Mouse (Mus musculus): ENCODE data around the gene Fgf8. TPM values are rescaled to one million over a fixed set of nuclear protein-coding genes. Genes with fewer than 3 reads are reported as not detected.

Fgf8 gene
- polyA plus RNA-seq, 1 experiment from 2014 or later = not detected

Other genes with a start within 250 kb of the Fgf8 start
- 6.7 and 7.1 TPM in 2 replicates for gene Poll, start 182.4 kb downstream of the Fgf8 start, polyA plus RNA-seq (2015; fragmentation: Nextera tagmentation; extraction: Ambion mirVana)
- 19.9 and 21.5 TPM in 2 replicates for gene Gm17018, start 182.3 kb downstream of the Fgf8 start, polyA plus RNA-seq (2015; fragmentation: Nextera tagmentation; extraction: Ambion mirVana)
- gene Fbxw4, start 82.6 kb downstream of the Fgf8 start, polyA plus RNA-seq (2015; fragmentation: Nextera tagmentation; extraction: Ambion mirVana) = 1.9 and 2.3 TPM in 2 replicates
- 13.9 and 15.4 TPM in 2 replicates for gene Npm3, start 6.7 kb upstream of the Fgf8 start, polyA plus RNA-seq (2015; fragmentation: Nextera tagmentation; extraction: Ambion mirVana)
- gene Mgea5, start 40.9 kb upstream of the Fgf8 start, polyA plus RNA-seq (2015; fragmentation: Nextera tagmentation; extraction: Ambion mirVana) = 17.7 and 19.1 TPM in 2 replicates
- 1.3 and 1.6 TPM in 2 replicates for gene Kcnip2, start 73.1 kb upstream of the Fgf8 start, polyA plus RNA-seq (2015; fragmentation: Nextera tagmentation; extraction: Ambion mirVana)